Mouse (Mus musculus): ENCODE results near the gene Rfc2.

DNA sequence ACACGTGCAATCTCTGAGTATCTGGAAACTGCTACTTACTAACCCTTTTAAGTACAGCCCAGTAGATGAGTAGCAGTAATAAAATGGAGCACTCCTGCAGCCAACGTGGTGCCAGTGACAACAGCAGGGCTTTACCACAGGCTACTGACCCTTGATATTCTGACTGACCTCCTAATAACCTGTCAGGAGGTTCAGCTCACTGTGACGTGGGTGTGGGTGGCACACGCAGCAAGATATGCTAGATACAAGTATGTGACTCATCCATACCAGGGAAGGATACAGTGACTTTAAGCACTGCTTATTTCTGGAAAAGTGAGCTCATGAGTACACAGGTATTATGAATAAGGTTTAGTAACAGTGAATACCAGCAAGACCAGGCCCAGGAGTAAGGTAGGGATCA, 48.3 kb downstream of the Rfc2 start:
- TF ChIP-seq POLR2A (IDR thresholded peaks at IDR 0.05; ENCODE audit: control insufficient read depth, extremely low read depth, insufficient read depth, low read length, poor library complexity) = no peak
- no peak for TF ChIP-seq CTCF (IDR thresholded peaks at IDR 0.05; ENCODE audit: borderline replicate concordance, control insufficient read depth, extremely low read depth, insufficient read depth, low read length, poor library complexity)
